10 mouse cellular contexts compared by ENCODE assay signal in the genomic region with DNA sequence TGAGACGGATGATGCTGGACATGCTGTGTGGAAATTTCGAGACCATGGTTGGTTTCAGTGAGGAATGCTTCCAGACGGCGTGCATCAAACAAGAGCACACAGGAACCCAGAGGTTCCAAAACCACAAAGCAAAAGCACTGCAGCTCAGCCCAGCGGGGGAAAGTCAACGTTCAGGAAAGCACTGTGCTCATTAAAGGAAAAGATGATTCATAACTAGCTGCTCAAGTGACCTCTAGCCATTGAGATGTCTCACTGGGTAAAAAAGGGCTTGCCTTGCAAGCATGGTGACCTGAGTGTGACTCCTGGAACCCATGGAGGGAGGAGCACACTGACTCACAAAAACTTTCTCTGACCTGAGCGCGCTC. TPM values are rescaled to one million over a fixed set of nuclear protein-coding genes. Genes with fewer than 3 reads are reported as not detected.
A peak's percentile ranks its signal among the peaks of the same experiment; 100 is the strongest.
DNase-seq lines count a peak whose midpoint lies in the region; ATAC-seq and TF ChIP-seq lines count a peak whose summit lies in the region.
"Had no signal": no experiment of that assay in that cellular context is flagged by ENCODE, and none has a peak within 500 bp of the region (broad histone marks: within the 10 kb centered on the region; RNA-seq: fewer than 3 reads in every experiment).

No protein-coding gene starts in this region.

- TF ChIP-seq RAD21 in CH12.LX (IDR thresholded peaks at IDR 0.05; ENCODE audit: low read depth, low read length) = no peak; the same call in 1 of the 2 replicates

- 0 out of 2 replicates have a peak overlapping the region, but pooled peaks have one; percentile 6 for H3K4me2 ChIP-seq in kidney, embryonic 16.5 days (replicated peaks; ENCODE audit: low read depth, low read length)
- H3K4me2 ChIP-seq in CH12.LX (ENCODE audit: insufficient read depth, low read depth, poor library complexity, severe bottlenecking) = peak overlapping the region; percentile 64
- H3K4me2 ChIP-seq in liver, embryonic 16.5 days (ENCODE audit: low read depth, low read length) = no peak overlapping the region
- no peak overlapping the region for H3K4me2 ChIP-seq in intestine, embryonic 16.5 days (ENCODE audit: low read depth, low read length)

- H3K4me3 ChIP-seq in kidney, embryonic 16.5 days (ENCODE audit: low read length) = no peak overlapping the region
- peak overlapping the region in 2 of 3 experiments; percentile 7 to 36 for H3K4me3 ChIP-seq in CH12.LX (replicated peaks in 1 of 3; ENCODE audit: low read depth in 2 of 3, low read length in 2 of 3, poor library complexity in 1 of 3)
- H3K4me3 ChIP-seq in liver, embryonic 16.5 days (ENCODE audit: low read depth, low read length) = no peak overlapping the region
- H3K4me3 ChIP-seq in intestine, embryonic 16.5 days (ENCODE audit: low read length) = no peak overlapping the region

- no peak overlapping the region for H3K9ac ChIP-seq in kidney, embryonic 16.5 days (replicated peaks; ENCODE audit: low read length)
- no peak overlapping the region; the same call in 1 of the 2 replicates for H3K9ac ChIP-seq in CH12.LX (ENCODE audit: insufficient read depth, low read depth)
- no peak overlapping the region for H3K9ac ChIP-seq in liver, embryonic 16.5 days (ENCODE audit: low read depth, low read length)
- H3K9ac ChIP-seq in intestine, embryonic 16.5 days (ENCODE audit: low read depth, low read length) = no peak overlapping the region

- in situ Hi-C loops in CH12.LX (cut with MboI; ENCODE audit: low pct_ligation_motif_present, low pct_unique_long_range_greater_than_20kb, low sequenced_read_pairs) = no loop called here

- TF ChIP-seq EP300 in CH12.LX (IDR thresholded peaks at IDR 0.05; ENCODE audit: low read length) = peak; percentile 90

- H3K79me2 ChIP-seq in CH12.LX (replicated peaks; ENCODE audit: control insufficient read depth, extremely low read depth, insufficient read depth, poor library complexity, severe bottlenecking) = no peaks in the 10 kb centered on the region

- H3K9me3 ChIP-seq in kidney, embryonic 16.5 days (ENCODE audit: low read length) = no peaks in the 10 kb centered on the region
- H3K9me3 ChIP-seq in CH12.LX (replicated peaks; ENCODE audit: low read length) = no peaks in the 10 kb centered on the region
- H3K9me3 ChIP-seq in liver, embryonic 16.5 days (replicated peaks; ENCODE audit: control insufficient read depth, low read length) = no peaks in the 10 kb centered on the region
- no peaks in the 10 kb centered on the region for H3K9me3 ChIP-seq in intestine, embryonic 16.5 days (ENCODE audit: control insufficient read depth, low read length)

- H3K36me3 ChIP-seq in kidney, embryonic 16.5 days (ENCODE audit: insufficient read depth, low read length) = no peaks in the 10 kb centered on the region
- peaks cover 36 to 63% of the 10 kb centered on the region in 2 experiments for H3K36me3 ChIP-seq in CH12.LX (replicated peaks in 1 of 2; ENCODE audit: control insufficient read depth in 1 of 2, insufficient read depth in 1 of 2, low read length in 1 of 2)
- H3K36me3 ChIP-seq in liver, embryonic 16.5 days (ENCODE audit: control insufficient read depth, insufficient read depth) = no peaks in the 10 kb centered on the region
- no peaks in the 10 kb centered on the region for H3K36me3 ChIP-seq in intestine, embryonic 16.5 days (ENCODE audit: control insufficient read depth, insufficient read depth, low read length)

- ATAC-seq in kidney, embryonic 16.5 days (ENCODE audit: low FRiP score, low TSS enrichment) = no peak
- ATAC-seq in liver, embryonic 16.5 days (ENCODE audit: low read depth) = no peak
- ATAC-seq in intestine, embryonic 16.5 days = no peak
- ATAC-seq: lung, postnatal 0 days had no signal

- H3K4me1 ChIP-seq in kidney, embryonic 16.5 days (ENCODE audit: insufficient read depth, low read length) = peaks cover 26% of the 10 kb centered on the region
- H3K4me1 ChIP-seq in CH12.LX (ENCODE audit: control insufficient read depth in 1 of 2, insufficient read depth in 2 of 2) = peaks cover 20 to 51% of the 10 kb centered on the region in 2 experiments
- peaks cover 25% of the 10 kb centered on the region for H3K4me1 ChIP-seq in liver, embryonic 16.5 days (ENCODE audit: control insufficient read depth, low read depth, low read length)
- H3K4me1 ChIP-seq in intestine, embryonic 16.5 days (ENCODE audit: control insufficient read depth, insufficient read depth, low read length) = peaks cover 6% of the 10 kb centered on the region; the same call in 1 of the 2 replicates

- dilution Hi-C loops in CH12.LX (cut with MboI; ENCODE audit: extremely low pct_ligation_motif_present, extremely low pct_unique_long_range_greater_than_20kb, low sequenced_read_pairs) = no loop called here

- TF ChIP-seq POLR2A in CH12.LX (IDR thresholded peaks at IDR 0.05; ENCODE audit: low read depth, low read length) = 0 out of 2 replicates have a peak, but pooled peaks have one; percentile 28

- no peaks in the 10 kb centered on the region for H3K27me3 ChIP-seq in kidney, embryonic 16.5 days (ENCODE audit: insufficient read depth, low read length)
- no peaks in the 10 kb centered on the region for H3K27me3 ChIP-seq in CH12.LX (replicated peaks)
- no peaks in the 10 kb centered on the region for H3K27me3 ChIP-seq in liver, embryonic 16.5 days (ENCODE audit: control insufficient read depth, insufficient read depth, low read depth, low read length)
- H3K27me3 ChIP-seq in intestine, embryonic 16.5 days (replicated peaks; ENCODE audit: control insufficient read depth, insufficient read depth, low read length) = no peaks in the 10 kb centered on the region

- 49% methylated on average over 8 of the region's 8 CpGs for WGBS in kidney, embryonic 16.5 days
- WGBS in liver, embryonic 16.5 days (ENCODE audit: insufficient replicate concordance) = 45% methylated on average over 8 of the region's 8 CpGs
- 71% methylated on average over 8 of the region's 8 CpGs for WGBS in intestine, embryonic 16.5 days

- no peak for TF ChIP-seq CTCF in CH12.LX (conservative IDR thresholded peaks at IDR 0.05 in 1 of 2, IDR thresholded peaks at IDR 0.05 in 1 of 2; ENCODE audit: low read depth in 2 of 2, low read length in 2 of 2)

- no peak for DNase-seq in kidney, adult 9 months
- DNase-seq in 416B (ENCODE audit: low read depth) (peak; percentile 96), CH12.LX (ENCODE audit: extremely low read depth) (peak; percentile 82)
- DNase-seq in ovary, postnatal 36 days (ENCODE audit: low spot score) = no peak
- DNase-seq: cerebellum, postnatal 25 days; right cerebral cortex, adult 18-20 months had no signal

- H3K27ac ChIP-seq in kidney, embryonic 16.5 days (ENCODE audit: low read length) = peak overlapping the region; percentile 67
- peak overlapping the region; percentile 86 for H3K27ac ChIP-seq in CH12.LX (ENCODE audit: insufficient read depth, low read depth)
- 0 out of 2 replicates have a peak overlapping the region, but pooled peaks have one; percentile 58 for H3K27ac ChIP-seq in liver, embryonic 16.5 days (ENCODE audit: low read length)
- no peak overlapping the region for H3K27ac ChIP-seq in intestine, embryonic 16.5 days (ENCODE audit: low read length)

TF ChIP-seq in CH12.LX, 34 proteins besides CTCF, POLR2A, EP300 and RAD21 (continues in another document):
- TF ChIP-seq ELF1 (IDR thresholded peaks at IDR 0.05; ENCODE audit: low read depth, low read length) = peak; percentile 29; the same call in 1 of the 2 replicates
- 0 out of 2 replicates have a peak, but pooled peaks have one; percentile 43 for TF ChIP-seq RCOR1 (conservative IDR thresholded peaks at IDR 0.05; ENCODE audit: low read depth, low read length)
- no peak for TF ChIP-seq HCFC1 (IDR thresholded peaks at IDR 0.05; ENCODE audit: low read depth, low read length)
- TF ChIP-seq IRF4 (IDR thresholded peaks at IDR 0.05; ENCODE audit: low read depth, low read length) = peak; percentile 91
- TF ChIP-seq GABPA (IDR thresholded peaks at IDR 0.05; ENCODE audit: insufficient replicate concordance, low read depth, low read length) = no peak
- TF ChIP-seq MEF2A (IDR thresholded peaks at IDR 0.05; ENCODE audit: borderline replicate concordance, low read depth, low read length) = peak; percentile 70; the same call in 1 of the 2 replicates
- no peak for TF ChIP-seq POLR2AphosphoS2 (IDR thresholded peaks at IDR 0.05; ENCODE audit: low read depth, low read length)
- peak; percentile 64; the same call in 1 of the 2 replicates for TF ChIP-seq SIN3A (IDR thresholded peaks at IDR 0.05; ENCODE audit: low read length)
- peak; percentile 5; the same call in 1 of the 2 replicates for TF ChIP-seq MXI1 (IDR thresholded peaks at IDR 0.05; ENCODE audit: low read depth, low read length)
- TF ChIP-seq BHLHE40 (IDR thresholded peaks at IDR 0.05; ENCODE audit: low read depth, low read length) = peak; percentile 89
- peak; percentile 90 for TF ChIP-seq JUN (IDR thresholded peaks at IDR 0.05; ENCODE audit: insufficient read depth, low read depth, low read length)
- no peak for TF ChIP-seq ZMIZ1 (IDR thresholded peaks at IDR 0.05; ENCODE audit: low read depth, low read length)
- TF ChIP-seq MAX (IDR thresholded peaks at IDR 0.05; ENCODE audit: low read length) = no peak
- peak; percentile 87 for TF ChIP-seq ETS1 (conservative IDR thresholded peaks at IDR 0.05; ENCODE audit: low read depth, low read length)
- 0 out of 2 replicates have a peak, but pooled peaks have one; percentile 2 for TF ChIP-seq ZNF384 (IDR thresholded peaks at IDR 0.05; ENCODE audit: low read depth, low read length)
- TF ChIP-seq CHD2 (IDR thresholded peaks at IDR 0.05; ENCODE audit: low read length) = peak; percentile 43; the same call in 1 of the 2 replicates
- TF ChIP-seq TCF12 (IDR thresholded peaks at IDR 0.05; ENCODE audit: low read depth, low read length) = peak; percentile 68; the same call in 1 of the 2 replicates
- TF ChIP-seq NELFE (IDR thresholded peaks at IDR 0.05; ENCODE audit: low read depth, low read length) = no peak
- TF ChIP-seq JUND (conservative IDR thresholded peaks at IDR 0.05; ENCODE audit: low read depth, low read length) = peak; percentile 93
- no peak for TF ChIP-seq MAZ (IDR thresholded peaks at IDR 0.05; ENCODE audit: low read depth, low read length)
- peak; percentile 73; the same call in 1 of the 2 replicates for TF ChIP-seq MYC (IDR thresholded peaks at IDR 0.05; ENCODE audit: low read depth, low read length)
- no peak for TF ChIP-seq E2F4 (IDR thresholded peaks at IDR 0.05; ENCODE audit: insufficient replicate concordance, low read depth, low read length)
- TF ChIP-seq NRF1 (IDR thresholded peaks at IDR 0.05; ENCODE audit: low read depth, low read length) = no peak

RNA-seq across cellular contexts. Expression of a gene that starts 47.7 kb away (rescaled TPM):
- 7.4 and 7.9 TPM in 2 replicates for polyA plus RNA-seq in kidney, embryonic 16.5 days (2015; fragmentation: Nextera tagmentation; extraction: Ambion mirVana)
- total RNA-seq in CH12.LX (2012; rRNA removed) (22.4 and 28.7 TPM in 2 replicates), CH12.LX (2014; rRNA removed) (10.4 and 10.5 TPM in 2 replicates)
- polyA plus RNA-seq in CH12.LX (2012; ENCODE audit: insufficient read length, low read depth) = 23.3 and 26.5 TPM in 2 replicates
- polyA plus RNA-seq in liver, embryonic 16.5 days (2015; fragmentation: Nextera tagmentation; extraction: Ambion mirVana) = 1.7 and 2.3 TPM in 2 replicates
- polyA plus RNA-seq in intestine, embryonic 16.5 days (2015; fragmentation: Nextera tagmentation; extraction: Ambion mirVana) = 1.8 and 2.0 TPM in 2 replicates

Comparison
In these comparisons a context has a peak if more than half of its experiments do, and no peak if none do; other contexts are left out.
1. H3K4me2 ChIP-seq: peak in kidney, embryonic 16.5 days (single experiment) and CH12.LX (single experiment); none in liver, embryonic 16.5 days (single experiment) and intestine, embryonic 16.5 days (single experiment).
2. H3K4me3 ChIP-seq: peak in CH12.LX (2 of 3); none in kidney, embryonic 16.5 days (single experiment), liver, embryonic 16.5 days (single experiment) and intestine, embryonic 16.5 days (single experiment).
3. DNase-seq: peak in 416B (single experiment) and CH12.LX (single experiment); none in kidney, adult 9 months (single experiment) and ovary, postnatal 36 days (single experiment).